Mouse (Mus musculus) kidney, postnatal 0 days (tissue): ENCODE data around the gene Exoc6. TPM values are rescaled to one million over a fixed set of nuclear protein-coding genes. Genes with fewer than 3 reads are reported as not detected.
A peak's percentile ranks its signal among the peaks of the same experiment; 100 is the strongest.

Experiments used
- ATAC-seq: fragments of 200-750 bp; cut with Nextera tagmentation; replicated peaks from 2 replicates; pipeline ENCODE4 v1.8.0; 2017; ENCODE audit warnings: low read depth, moderate number of reproducible peaks, moderate TSS enrichment, moderate library complexity; ENCODE audit not compliant: low FRiP score
- DNase-seq: peaks from one replicate; pipeline ENCODE4 v3.0.0-alpha.2; 2016; ENCODE audit warnings: low spot score
- H3K27ac ChIP-seq: fragments of 300-500 bp; sonication (generic); 2 replicates; pipeline ENCODE4 v1.5.1; 2014; ENCODE audit warnings: mild to moderate bottlenecking
- H3K27me3 ChIP-seq: fragments of 300-500 bp; sonication (generic); 2 replicates; pipeline ENCODE4 v1.6.1; 2014; ENCODE audit warnings: low read length, mixed read lengths; ENCODE audit not compliant: insufficient read depth
- H3K36me3 ChIP-seq: fragments of 300-500 bp; sonication (generic); 2 replicates; pipeline ENCODE4 v1.6.1; 2014; ENCODE audit warnings: low read length, mixed read lengths; ENCODE audit not compliant: insufficient read depth
- H3K4me1 ChIP-seq: fragments of 300-500 bp; sonication (generic); replicated peaks from 2 replicates; pipeline ENCODE4 v1.6.1; 2014; ENCODE audit warnings: antibody characterized with exemption, low read length, mixed read lengths; ENCODE audit not compliant: insufficient read depth
- H3K4me2 ChIP-seq: fragments of 300-500 bp; sonication (generic); 2 replicates; pipeline ENCODE4 v1.6.1; 2014; ENCODE audit warnings: mild to moderate bottlenecking, low read length, moderate library complexity, mixed read lengths
- H3K4me3 ChIP-seq: fragments of 300-500 bp; sonication (generic); replicated peaks from 2 replicates; pipeline ENCODE4 v1.5.1; 2014; ENCODE audit warnings: low read depth, low read length
- H3K9ac ChIP-seq: fragments of 300-500 bp; sonication (generic); 2 replicates; pipeline ENCODE4 v1.6.1; 2014; ENCODE audit warnings: low read depth, low read length
- H3K9me3 ChIP-seq: fragments of 300-500 bp; sonication (generic); replicated peaks from 2 replicates; pipeline ENCODE4 v1.6.1; 2016; ENCODE audit warnings: low read length, inconsistent platforms, mixed read lengths
- CTCF ChIP-seq: IDR thresholded peaks from 2 replicates; pipeline ENCODE4 v1.5.1; 2016; ENCODE audit warnings: antibody characterized with exemption, low read depth, mild to moderate bottlenecking, moderate library complexity
- WGBS: fragments of 180-500 bp; shearing (Covaris S2); extraction: QIAGEN DNeasy Blood & Tissue Kit; methylation state at CpG from one replicate; pipeline ENCODE4 v1.1.7; 2014; 5-methylcytosine and 5-hydroxymethylcytosine counted together
- polyA plus RNA-seq: library from polyadenylated mRNA; unstranded; fragments of >200 nt; fragmentation: Nextera tagmentation; extraction: Ambion mirVana; gene quantifications from 2 replicates; pipeline ENCODE4 v1.2.1, GENCODE M21; 2015

Gene Exoc6
- polyA plus RNA-seq, 1 experiment from 2014 or later = 28.1 TPM

DNA sequence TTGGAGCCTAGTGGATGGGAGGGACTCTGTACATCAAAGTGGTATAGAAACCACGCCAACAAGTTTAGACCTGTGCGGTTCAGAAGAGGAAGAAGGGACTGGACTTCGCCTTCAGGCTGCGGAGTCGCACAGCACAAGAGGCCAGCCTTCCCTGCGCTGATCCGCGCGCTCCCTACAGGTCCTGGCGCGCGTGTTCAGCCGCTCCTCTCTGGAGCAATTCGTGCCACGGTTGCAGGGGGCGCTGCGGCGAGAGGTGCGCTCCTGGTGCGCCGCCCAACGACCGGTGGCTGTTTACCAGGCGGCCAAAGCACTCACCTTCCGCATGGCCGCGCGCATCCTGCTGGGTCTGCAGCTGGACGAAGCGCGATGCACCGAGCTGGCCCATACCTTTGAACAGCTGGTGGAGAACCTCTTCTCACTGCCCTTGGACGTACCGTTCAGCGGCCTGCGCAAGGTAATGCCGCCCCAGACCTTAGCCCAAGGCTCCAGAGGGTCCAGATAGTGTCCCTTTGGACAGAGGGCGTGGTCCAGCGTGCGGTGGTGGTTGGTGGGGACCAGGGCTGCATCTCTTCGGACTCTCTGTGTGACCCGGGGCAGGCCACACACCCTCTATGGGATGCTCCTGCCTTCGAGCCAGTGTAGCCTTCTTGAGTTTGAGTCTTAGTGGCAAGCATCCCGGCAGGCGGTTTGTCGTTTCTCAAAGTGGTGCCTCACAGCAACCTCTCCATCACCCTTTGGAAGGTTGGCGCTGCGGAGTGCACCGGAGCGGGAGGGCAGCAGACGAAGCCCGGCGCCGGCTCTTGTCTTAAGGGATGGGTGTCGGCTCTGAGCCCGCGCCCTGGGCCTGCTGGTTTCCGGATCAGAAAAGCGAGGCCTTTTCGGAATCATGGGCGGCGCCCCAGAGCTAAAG lies 137.0 kb downstream of the Exoc6 start:
- Histone ChIP-seq H3K27ac (no peak overlapping the region), H3K4me3 (no peak overlapping the region), H3K4me2 (0 out of 2 replicates have a peak overlapping the region, but pooled peaks have one; percentile 3), H3K9ac (no peak overlapping the region), H3K36me3 (no peaks in the 10 kb centered on the region), H3K27me3 (peaks cover 84% of the 10 kb centered on the region), H3K9me3 (no peaks in the 10 kb centered on the region), H3K4me1 (peaks cover 3% of the 10 kb centered on the region; the same call in 1 of the 2 replicates)
- DNase-seq (peak; percentile 32), ATAC-seq (peak; percentile 62)
- 5% methylated on average over 62 of the region's 62 CpGs for WGBS
- peak; percentile 58; the same call in 1 of the 2 replicates for TF ChIP-seq CTCF

DNA sequence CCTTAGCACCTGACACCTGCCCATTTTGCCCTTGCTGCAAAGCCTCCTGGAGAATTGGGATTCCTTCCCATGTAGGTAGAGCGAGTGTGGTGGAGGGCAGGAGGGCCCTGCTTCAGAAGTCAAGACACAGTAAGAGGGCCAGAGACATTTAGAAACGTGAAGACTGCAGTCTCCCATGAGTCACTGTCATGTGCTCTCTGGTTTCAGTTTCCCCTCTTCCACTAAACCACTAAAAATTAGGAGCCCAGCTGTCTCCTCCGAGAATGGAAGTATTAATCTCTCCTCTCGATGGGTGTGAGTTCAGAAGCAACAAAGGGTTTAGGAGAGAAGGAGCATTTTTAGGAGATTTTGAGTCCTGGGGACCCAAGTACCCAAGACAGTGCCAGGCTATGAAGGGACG lies 139.3 kb downstream of the Exoc6 start:
- Histone ChIP-seq H3K9me3 (no peaks in the 10 kb centered on the region), H3K4me3 (no peak overlapping the region), H3K27ac (no peak overlapping the region), H3K9ac (no peak overlapping the region), H3K27me3 (peaks cover 97% of the 10 kb centered on the region), H3K4me1 (peaks cover 3% of the 10 kb centered on the region; the same call in 1 of the 2 replicates), H3K4me2 (no peak overlapping the region), H3K36me3 (no peaks in the 10 kb centered on the region)
- WGBS = 37% methylated on average over 5 of the region's 5 CpGs
- ATAC-seq = no peak
- TF ChIP-seq CTCF = no peak
- DNase-seq = no peak

DNA sequence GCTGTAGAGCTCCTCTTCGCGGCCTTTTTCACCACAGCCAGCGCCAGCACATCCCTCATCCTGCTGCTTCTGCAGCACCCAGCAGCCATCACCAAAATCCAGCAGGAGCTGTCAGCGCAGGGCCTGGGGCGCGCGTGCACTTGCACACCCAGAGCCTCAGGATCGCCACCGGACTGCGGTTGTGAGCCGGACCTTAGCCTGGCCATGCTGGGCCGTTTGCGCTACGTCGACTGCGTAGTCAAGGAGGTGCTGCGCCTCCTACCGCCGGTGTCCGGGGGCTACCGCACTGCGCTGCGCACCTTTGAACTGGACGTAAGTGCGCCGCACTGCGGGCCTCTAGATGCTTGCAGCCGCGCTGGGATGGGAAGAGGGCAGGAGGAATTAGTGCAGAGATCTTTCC lies 140.5 kb downstream of the Exoc6 start:
- Histone ChIP-seq H3K9me3 (no peaks in the 10 kb centered on the region), H3K27ac (no peak overlapping the region), H3K36me3 (no peaks in the 10 kb centered on the region), H3K4me1 (peaks cover 3% of the 10 kb centered on the region; the same call in 1 of the 2 replicates), H3K9ac (no peak overlapping the region), H3K4me3 (no peak overlapping the region), H3K4me2 (no peak overlapping the region), H3K27me3 (peaks cover 98% of the 10 kb centered on the region)
- no peak for ATAC-seq
- 4% methylated on average over 29 of the region's 29 CpGs for WGBS
- TF ChIP-seq CTCF = peak; percentile 59
- peak; percentile 31 for DNase-seq

DNA sequence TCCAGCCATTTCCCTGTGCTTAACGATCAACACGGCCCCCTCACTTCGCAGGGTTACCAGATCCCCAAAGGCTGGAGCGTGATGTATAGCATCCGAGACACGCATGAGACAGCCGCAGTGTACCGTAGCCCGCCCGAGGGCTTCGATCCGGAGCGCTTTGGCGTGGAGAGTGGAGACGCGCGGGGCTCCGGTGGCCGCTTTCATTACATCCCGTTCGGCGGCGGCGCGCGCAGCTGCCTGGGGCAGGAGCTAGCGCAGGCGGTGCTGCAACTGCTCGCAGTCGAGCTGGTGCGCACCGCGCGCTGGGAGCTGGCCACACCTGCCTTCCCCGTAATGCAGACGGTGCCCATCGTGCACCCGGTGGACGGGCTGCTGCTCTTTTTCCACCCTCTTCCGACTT lies 142.7 kb downstream of the Exoc6 start:
- no peak for TF ChIP-seq CTCF
- Histone ChIP-seq H3K4me2 (peak overlapping the region; percentile 64), H3K36me3 (no peaks in the 10 kb centered on the region), H3K27me3 (peaks cover 99% of the 10 kb centered on the region), H3K27ac (no peak overlapping the region), H3K9me3 (no peaks in the 10 kb centered on the region), H3K9ac (no peak overlapping the region), H3K4me1 (peaks cover 21% of the 10 kb centered on the region; the same call in 1 of the 2 replicates), H3K4me3 (peak overlapping the region; percentile 30)
- DNase-seq (peak; percentile 43), ATAC-seq (peak; percentile 48)
- 1% methylated on average over 40 of the region's 40 CpGs for WGBS

DNA sequence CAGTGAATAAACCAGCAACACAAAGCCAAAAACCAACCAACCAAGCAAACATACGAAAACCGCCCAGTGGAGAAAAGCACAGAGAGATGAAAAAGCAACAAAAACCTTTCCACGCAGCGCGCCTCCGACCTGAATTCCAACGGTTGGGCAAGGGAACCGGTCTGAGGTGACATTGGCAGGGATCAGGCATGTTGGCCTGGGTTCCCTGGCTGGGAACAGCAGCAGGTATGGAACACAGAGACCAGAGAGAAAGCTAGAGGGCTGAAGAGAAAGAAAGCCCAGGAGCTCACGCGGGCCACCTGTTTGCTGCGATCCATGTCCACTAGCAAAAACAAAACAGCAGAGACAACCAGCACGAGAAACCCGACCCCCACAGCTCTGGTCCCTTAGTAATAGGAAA lies 144.9 kb downstream of the Exoc6 start:
- Histone ChIP-seq H3K27me3 (peaks cover 99% of the 10 kb centered on the region), H3K36me3 (no peaks in the 10 kb centered on the region), H3K4me3 (no peak overlapping the region), H3K4me1 (peaks cover 25% of the 10 kb centered on the region; the same call in 1 of the 2 replicates), H3K9me3 (no peaks in the 10 kb centered on the region), H3K9ac (no peak overlapping the region), H3K27ac (no peak overlapping the region), H3K4me2 (0 out of 2 replicates have a peak overlapping the region, but pooled peaks have one; percentile 60)
- DNase-seq = no peak
- ATAC-seq = no peak
- 38% methylated on average over 13 of the region's 13 CpGs for WGBS
- no peak for TF ChIP-seq CTCF

DNA sequence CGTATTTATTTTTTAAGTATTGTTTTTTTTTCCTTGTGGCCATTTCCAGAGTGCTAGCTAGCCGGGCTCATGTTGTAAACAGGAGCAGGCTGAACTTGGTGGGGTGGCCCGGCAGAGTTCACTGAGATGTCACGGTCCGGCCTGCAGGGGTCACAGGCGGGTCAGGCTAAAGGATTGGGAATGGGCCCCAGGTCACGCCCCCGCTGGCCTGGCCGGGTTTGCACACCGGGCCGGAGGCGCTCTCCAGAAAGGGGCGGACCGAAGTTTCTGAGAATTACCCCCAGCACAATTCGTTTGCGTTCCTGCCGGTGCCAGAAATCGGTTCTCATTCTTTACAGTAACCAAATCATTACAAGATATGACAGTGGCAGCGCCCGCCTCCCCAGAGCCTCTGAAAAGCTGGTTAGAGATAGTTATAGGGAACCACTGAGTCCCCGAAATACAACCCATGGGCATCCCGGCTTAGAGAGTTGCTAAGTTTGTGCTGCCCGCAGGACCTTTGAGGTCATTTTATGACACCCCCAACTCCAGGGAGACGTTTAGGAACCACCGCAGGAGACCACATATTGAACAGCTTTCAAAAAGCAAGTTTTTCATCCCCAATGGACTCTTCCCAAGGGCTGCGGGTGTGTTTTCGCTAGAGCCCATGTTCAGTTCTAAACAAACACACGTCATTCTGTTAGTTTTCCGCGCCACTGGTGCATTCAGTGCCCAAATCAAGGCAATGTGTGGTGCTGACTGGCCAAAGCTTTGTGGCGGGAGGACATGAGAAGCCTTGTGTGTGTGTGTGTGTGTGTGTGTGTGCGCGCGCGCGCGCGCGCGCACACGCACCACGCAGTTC lies 145.8 kb downstream of the Exoc6 start:
- WGBS = 2% methylated on average over 42 of the region's 42 CpGs
- H3K4me2 ChIP-seq = peak overlapping the region; percentile 60

More for the DNA sequence above, 145.8 kb downstream of the Exoc6 start:
- DNase-seq (no peak), ATAC-seq (0 out of 2 replicates have a peak, but pooled peaks have one; percentile 4)
- Histone ChIP-seq H3K36me3 (no peaks in the 10 kb centered on the region), H3K9me3 (no peaks in the 10 kb centered on the region), H3K27ac (no peak overlapping the region), H3K9ac (no peak overlapping the region), H3K4me3 (peak overlapping the region; percentile 35), H3K4me1 (peaks cover 21% of the 10 kb centered on the region; the same call in 1 of the 2 replicates), H3K27me3 (peaks cover 99% of the 10 kb centered on the region)
- no peak for TF ChIP-seq CTCF
